Mouse (Mus musculus): ENCODE results near the gene Olfr453.

Olfr453 gene

GRCm38 (mm10) chr6:42739071-42739470, at the start of gene Olfr453:
Gene Olfr453, plus strand, starts transcription at chr6:42739371.
- no peak for DNase-seq (ENCODE audit: low read depth, low spot score)

GRCm38 (mm10) chr6:42689761-42690160, 49.4 kb upstream of the Olfr453 start:
- no peak for DNase-seq (ENCODE audit: low read depth, low spot score)

GRCm38 (mm10) chr6:42692154-42692516, 47.0 kb upstream of the Olfr453 start:
- DNase-seq (ENCODE audit: low read depth, low spot score): peak; percentile 70

GRCm38 (mm10) chr6:42692517-42693190, 46.5 kb upstream of the Olfr453 start:
- peak; percentile 82 for DNase-seq (ENCODE audit: low read depth, low spot score)

GRCm38 (mm10) chr6:42709291-42710211, 29.6 kb upstream of the Olfr453 start, which contains the start of gene Tcaf1:
Gene Tcaf1, minus strand, starts transcription at chr6:42710088.
- DNase-seq (ENCODE audit: low read depth, low spot score): peak; percentile 89

- no peak for DNase-seq (ENCODE audit: low read depth, low spot score)
Measured at GRCm38 (mm10) chr6:42714668-42715067, 24.5 kb upstream of the Olfr453 start.

GRCm38 (mm10) chr6:42717973-42718372, 21.2 kb upstream of the Olfr453 start:
- no peak for DNase-seq (ENCODE audit: low read depth, low spot score)

- no peak for DNase-seq (ENCODE audit: low read depth, low spot score)
Measured at GRCm38 (mm10) chr6:42742303-42742702, 3.1 kb downstream of the Olfr453 start.

GRCm38 (mm10) chr6:42747846-42748245, 8.7 kb downstream of the Olfr453 start:
- no peak for DNase-seq (ENCODE audit: low read depth, low spot score)

GRCm38 (mm10) chr6:42756104-42756503, 16.9 kb downstream of the Olfr453 start, which contains the start of gene Olfr38:
Gene Olfr38, plus strand, starts transcription at chr6:42756404.
- DNase-seq (ENCODE audit: low read depth, low spot score): no peak

GRCm38 (mm10) chr6:42777066-42777465, 37.9 kb downstream of the Olfr453 start:
- DNase-seq (ENCODE audit: low read depth, low spot score): no peak

- DNase-seq (ENCODE audit: low read depth, low spot score): no peak
Measured at GRCm38 (mm10) chr6:42784793-42785192, 45.6 kb downstream of the Olfr453 start, which contains the start of gene Olfr452. Gene Olfr452, plus strand, starts transcription at chr6:42785093.

- DNase-seq (ENCODE audit: low read depth, low spot score): no peak
Measured at GRCm38 (mm10) chr6:42790247-42790948, 51.2 kb downstream of the Olfr453 start.

- DNase-seq (ENCODE audit: low read depth, low spot score): peak; percentile 55
Measured at GRCm38 (mm10) chr6:42790949-42791556, 51.9 kb downstream of the Olfr453 start.

GRCm38 (mm10) chr6:42794982-42795381, 55.8 kb downstream of the Olfr453 start:
- no peak for DNase-seq (ENCODE audit: low read depth, low spot score)

Data from brain, embryonic 18.5 days (tissue).